Mouse (Mus musculus): ENCODE results near the gene Ift46.

Gene Ift46

GRCm38 (mm10) chr9:44767101-44768028 is at the start of gene Ift46, which contains the start of gene Arcn1:
TSS of gene Ift46 (plus strand) at chr9:44767908.
TSS of gene Arcn1 (minus strand) at chr9:44767845.
- DNase-seq (ENCODE audit: low spot score in 2 of 2), result peak; percentile 74 to 78

- no peak for DNase-seq (ENCODE audit: low spot score in 2 of 2)
Observed at GRCm38 (mm10) chr9:44718937-44719631, 48.6 kb upstream of the Ift46 start.

GRCm38 (mm10) chr9:44719632-44720357 is 47.9 kb upstream of the Ift46 start:
- no peak for DNase-seq (ENCODE audit: low spot score in 2 of 2)

DNA sequence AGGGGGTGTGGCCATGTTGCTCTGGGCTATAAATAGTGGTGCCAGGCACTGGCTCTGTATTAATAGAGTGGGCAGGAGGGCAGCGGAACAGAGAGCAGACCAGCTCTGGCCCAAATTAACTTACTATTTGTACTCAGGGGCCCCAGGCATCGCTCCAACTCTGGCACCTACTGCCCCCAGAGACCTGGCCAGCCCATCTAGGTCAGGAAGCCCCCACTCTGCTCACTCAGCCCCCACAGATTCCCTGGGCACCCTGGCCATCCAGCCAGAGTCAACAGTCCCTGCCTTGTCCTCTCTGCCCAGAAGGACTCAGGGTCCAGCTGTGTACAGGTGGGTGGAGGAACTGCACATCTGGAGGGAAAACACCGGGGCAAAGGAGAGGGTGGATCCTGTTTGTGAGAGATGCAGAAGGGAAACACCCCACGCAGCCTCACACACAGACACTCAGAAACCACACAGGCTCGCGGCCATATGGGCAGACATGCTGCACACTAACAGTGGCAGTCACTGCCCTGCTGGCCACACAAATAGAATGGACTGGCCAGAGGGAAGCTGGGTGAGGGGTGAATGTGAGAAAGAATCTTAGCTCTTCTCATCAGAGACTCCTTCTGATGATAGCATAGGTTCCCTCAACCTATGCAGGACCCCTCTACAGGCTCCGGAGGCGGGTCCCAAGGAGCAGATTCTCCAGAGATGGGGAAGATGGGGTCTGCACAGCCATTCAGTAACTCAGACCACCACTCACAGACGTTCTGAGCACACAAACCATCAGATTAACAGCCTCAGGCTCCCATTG is 47.2 kb upstream of the Ift46 start:
- peak; percentile 44 to 46 for DNase-seq (ENCODE audit: low spot score in 2 of 2)

DNA sequence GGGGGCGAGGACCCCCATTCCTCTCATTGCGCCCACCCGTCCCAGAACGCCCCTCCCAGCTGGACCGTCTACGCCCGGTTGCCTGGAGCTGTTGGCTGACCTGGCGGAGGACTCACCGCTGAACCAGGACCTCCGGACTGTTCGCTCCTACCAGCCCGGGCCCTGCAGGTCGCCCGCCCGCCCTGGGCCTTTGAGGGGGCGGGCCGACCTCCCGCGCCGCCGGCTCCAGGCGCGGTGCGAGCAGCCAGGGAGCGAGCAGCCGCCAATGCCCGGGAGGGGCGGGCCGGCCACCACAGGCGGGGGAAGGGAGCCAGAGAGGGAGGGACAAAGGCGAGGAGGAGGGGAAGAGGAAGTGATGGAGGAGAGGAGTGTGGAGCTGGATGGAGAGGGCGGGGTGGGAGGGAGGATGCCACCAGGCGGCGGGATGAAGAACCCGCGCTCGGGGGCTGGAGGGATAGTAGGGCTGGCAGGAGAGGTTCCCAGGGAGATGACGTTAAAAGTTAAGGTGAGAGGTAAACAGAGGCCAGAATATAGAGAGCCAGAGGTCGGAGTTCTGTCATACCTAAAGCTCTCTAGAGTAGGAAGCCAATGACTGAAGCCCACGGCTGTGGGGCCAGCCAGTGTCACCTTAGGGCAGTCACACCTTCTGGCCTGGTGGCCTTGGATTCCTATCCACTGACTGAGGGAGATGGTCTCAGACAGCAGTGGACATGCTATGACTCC is 46.4 kb upstream of the Ift46 start:
- peak in 1 of 2 experiments; percentile 22 for DNase-seq (ENCODE audit: low spot score in 2 of 2)

GRCm38 (mm10) chr9:44721877-44722186 is 45.9 kb upstream of the Ift46 start:
- DNase-seq (ENCODE audit: low spot score in 2 of 2), result no peak

DNA sequence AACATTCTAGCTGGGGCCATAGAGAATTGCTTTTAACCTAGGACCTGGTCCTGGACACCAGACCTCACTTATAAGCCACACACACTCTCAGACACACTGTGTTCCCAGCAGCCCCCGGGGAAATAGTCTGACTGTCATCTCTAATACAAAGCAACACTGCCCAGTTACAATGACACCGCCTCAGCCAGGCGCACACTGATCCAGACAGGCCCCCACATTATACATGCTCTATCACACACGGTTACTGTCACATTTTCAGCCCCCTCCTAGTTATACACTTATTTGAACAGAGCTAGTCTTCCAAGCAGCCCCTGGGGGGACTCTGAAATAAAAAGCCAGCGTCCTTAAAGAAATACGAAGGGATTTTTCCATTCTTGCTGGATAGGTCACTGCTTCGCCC is 45.1 kb upstream of the Ift46 start:
- DNase-seq (ENCODE audit: low spot score in 2 of 2), result no peak

DNA sequence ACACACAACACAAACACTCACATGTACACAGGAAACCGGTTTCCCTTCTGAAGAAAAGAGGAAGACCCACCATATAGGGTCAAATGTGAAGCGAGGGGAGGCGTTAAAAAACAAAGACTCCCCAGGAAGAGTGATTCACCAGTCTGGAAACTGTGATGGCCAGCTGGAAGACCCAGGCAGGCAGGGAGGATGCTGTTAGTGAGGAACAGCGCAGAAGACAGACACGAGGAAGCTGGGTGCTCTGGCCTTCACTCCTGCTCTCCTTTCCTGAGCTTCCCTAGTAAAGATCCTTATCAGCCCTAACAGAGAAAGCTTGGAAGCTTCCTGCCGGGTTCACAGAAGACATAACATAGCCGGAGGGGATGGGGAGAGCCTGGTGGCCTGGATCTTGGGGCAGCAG is 44.7 kb upstream of the Ift46 start:
- DNase-seq (ENCODE audit: low spot score in 2 of 2), result no peak

- DNase-seq (ENCODE audit: low spot score in 2 of 2), result no peak
Observed at GRCm38 (mm10) chr9:44723521-44724041, 44.1 kb upstream of the Ift46 start.

DNA sequence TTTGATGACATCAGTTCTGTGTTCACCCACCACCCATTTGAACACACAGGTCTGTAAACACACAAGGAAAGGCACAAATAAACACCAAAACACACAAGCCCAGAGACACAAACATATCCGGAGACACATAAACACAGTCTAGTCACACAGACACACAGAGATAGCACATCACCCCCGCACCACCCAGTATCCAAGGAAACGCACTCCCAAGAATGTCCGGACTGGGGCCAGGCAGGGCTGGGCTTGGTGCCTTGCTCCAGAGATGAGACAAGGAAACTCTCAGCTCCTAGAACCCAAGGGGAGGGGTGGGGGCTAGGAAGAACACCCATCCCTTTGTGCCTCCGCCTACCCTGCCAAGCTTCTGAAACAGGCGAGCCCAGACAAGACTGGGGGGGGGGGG is 43.5 kb upstream of the Ift46 start:
- no peak for DNase-seq (ENCODE audit: low spot score in 2 of 2)

GRCm38 (mm10) chr9:44724665-44725064 is 43.0 kb upstream of the Ift46 start:
- no peak for DNase-seq (ENCODE audit: low spot score in 2 of 2)

DNA sequence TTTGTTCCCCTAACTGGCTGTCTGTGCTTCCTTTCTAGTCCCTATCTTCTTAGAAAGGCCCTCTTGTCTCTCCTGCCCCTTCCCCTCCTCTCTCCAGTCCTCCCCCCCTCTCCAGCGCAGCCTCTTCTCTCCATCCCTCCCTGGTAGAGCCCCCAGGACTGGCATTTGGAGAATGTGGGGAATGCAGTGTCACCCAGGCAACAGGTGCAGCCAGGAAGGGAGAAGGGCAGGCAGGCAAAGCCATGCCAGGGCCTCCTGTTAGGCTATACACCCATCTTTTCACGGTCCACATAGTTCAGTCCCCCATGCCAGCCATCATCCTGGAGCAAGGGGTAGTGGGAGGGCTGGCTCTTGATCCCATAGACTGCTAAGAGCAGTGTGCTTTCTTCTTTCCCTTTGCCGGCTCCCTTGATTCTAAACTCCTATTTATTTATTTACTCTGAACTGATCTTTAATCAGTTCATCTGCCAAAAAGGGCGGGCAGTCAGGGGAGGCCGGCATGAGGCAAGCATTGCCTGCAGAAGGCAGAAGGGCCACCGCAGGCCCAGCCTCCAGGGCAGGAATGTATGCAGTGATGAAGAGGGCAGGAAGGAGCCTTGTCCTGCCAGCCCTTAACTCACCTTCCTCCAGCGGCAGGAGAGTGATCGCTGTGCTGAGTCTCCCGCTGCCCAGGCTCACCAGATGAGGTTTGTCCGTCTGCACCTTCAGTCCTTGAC is 41.1 kb upstream of the Ift46 start:
- DNase-seq (ENCODE audit: low spot score in 2 of 2), result no peak

GRCm38 (mm10) chr9:44727441-44727840 is 40.3 kb upstream of the Ift46 start:
- DNase-seq (ENCODE audit: low spot score in 2 of 2), result no peak

DNA sequence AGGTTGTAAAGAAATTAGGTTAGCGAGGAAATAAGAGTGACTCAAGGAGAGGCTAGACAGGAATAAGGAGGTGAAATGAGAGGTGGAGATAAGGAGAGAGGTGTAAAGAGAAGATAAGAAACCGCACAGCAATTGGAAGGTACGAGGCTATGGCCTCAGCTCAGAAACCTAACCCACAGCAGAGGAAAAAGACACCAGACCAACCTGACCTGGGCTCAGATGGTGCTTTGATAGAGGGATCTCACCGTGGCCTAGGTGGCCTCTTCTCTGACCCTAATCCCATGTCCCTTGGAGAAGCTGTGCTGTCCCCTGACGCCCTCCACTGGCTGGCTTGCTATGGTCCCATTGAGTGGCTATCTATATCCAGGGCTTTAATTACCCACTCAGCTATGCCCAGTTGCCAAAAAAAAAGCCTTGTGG is 35.6 kb upstream of the Ift46 start:
- no peak for DNase-seq (ENCODE audit: low spot score in 2 of 2)

DNA sequence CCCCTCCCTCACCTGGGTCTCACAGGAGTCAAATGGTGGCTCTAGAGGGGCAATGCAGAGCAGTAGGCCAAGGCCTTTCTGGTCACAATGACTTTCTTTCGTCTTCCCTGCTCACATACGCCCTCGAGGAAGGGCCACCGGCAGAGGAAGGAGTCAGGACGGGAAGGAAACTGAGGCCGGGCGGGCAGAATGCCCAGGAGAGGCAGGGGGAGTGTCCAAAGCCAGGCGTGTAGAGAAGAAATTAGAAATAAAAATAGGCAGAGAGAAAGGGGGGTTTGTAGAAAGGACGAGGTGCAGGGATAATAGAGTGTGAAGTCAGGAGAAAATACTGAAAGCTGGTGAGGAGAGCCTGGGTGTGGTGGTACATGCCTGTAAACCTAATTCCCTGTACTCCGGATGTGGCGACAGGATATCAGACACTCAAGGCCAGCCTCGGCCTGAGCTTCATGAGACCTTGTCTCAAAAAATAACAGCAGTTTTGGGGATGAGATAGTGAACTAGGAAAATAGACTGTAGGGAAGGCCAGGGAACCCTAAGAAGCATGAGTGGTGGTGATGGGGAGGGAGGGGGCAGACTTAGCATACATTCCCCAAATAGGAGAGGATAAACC is 34.7 kb upstream of the Ift46 start:
- no peak for DNase-seq (ENCODE audit: low spot score in 2 of 2)

DNA sequence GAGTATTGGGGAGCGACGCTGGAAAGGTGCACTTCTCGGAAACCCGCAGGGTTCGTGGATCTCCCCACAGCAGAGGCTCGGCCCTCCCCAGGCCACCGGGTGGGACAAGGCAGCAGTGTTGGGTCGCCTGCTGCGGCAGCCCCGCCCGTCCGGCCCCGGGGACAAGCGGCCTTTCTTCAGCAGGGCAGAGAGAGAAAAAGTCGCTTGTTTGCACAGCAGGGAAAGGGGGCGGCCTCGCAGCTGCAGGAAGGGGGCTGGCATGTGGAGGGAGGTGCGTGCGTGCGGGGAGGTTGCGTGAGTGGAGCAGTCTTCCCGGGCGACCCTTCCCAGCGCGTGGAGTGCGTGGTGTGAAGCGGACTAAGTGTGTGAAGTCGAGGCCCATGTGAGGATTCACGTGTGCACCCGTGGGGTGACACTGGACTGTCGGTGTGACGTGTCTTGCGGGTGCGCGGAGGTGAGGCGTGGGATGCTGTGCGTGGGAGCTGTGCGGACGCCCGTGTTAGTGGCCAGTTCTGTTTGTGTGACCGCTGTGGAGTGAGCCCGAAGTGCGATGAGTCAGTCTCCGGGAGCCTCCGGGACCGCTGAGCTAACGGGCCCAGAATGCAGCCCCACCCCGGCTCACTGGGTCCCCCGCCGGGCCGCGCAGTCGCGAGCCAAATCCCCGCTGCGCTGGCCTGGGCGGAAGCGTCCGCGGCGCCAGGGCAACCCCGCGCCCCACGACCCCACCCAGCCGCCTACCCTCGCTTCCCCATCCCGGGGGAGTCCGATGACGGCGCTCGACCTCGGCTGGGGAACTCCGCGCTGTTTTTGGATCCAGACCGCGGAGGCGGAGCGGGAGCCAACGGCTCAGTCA is 33.8 kb upstream of the Ift46 start:
- peak; percentile 61 to 75 for DNase-seq (ENCODE audit: low spot score in 2 of 2)

- DNase-seq (ENCODE audit: low spot score in 2 of 2), result peak; percentile 57 to 59
Observed at GRCm38 (mm10) chr9:44734524-44735494, 32.9 kb upstream of the Ift46 start, which contains the start of gene Phldb1. TSS of gene Phldb1 (minus strand) at chr9:44735198.

All from natural killer cell, adult 2 months (primary cell).